Mouse (Mus musculus): Measurements from ENCODE around the gene Vmn1r232. TPM values are rescaled to one million over a fixed set of nuclear protein-coding genes. Genes with fewer than 3 reads are reported as not detected.

Gene Vmn1r232
- not detected in 2 replicates for polyA plus RNA-seq (2012; rRNA removed)

GRCm38 (mm10) chr17:20919614-20920013, at the start of gene Vmn1r232:
Gene Vmn1r232 (minus strand): TSS chr17:20919714.

GRCm38 (mm10) chr17:20944985-20945891, 25.7 kb upstream of the Vmn1r232 start, which contains the start of gene Ppp2r1a:
Gene Ppp2r1a (plus strand): TSS chr17:20945311.

GRCm38 (mm10) chr17:20904991-20905390, 14.5 kb downstream of the Vmn1r232 start, which contains the start of gene Vmn1r231:
Gene Vmn1r231 (minus strand): TSS chr17:20905091.

Other genes with a start within 250 kb of the Vmn1r232 start
- not detected in 2 replicates for gene Vmn1r226, start 236.9 kb downstream of the Vmn1r232 start, polyA plus RNA-seq (2012; rRNA removed)
- gene Vmn1r227, start 189.9 kb downstream of the Vmn1r232 start, polyA plus RNA-seq (2012; rRNA removed), result not detected in 2 replicates
- not detected in 2 replicates for gene Vmn1r228, start 133.6 kb downstream of the Vmn1r232 start, polyA plus RNA-seq (2012; rRNA removed)
- not detected in 2 replicates for gene Vmn1r229, start 108.2 kb downstream of the Vmn1r232 start, polyA plus RNA-seq (2012; rRNA removed)
- not detected in 2 replicates for gene Vmn1r230, start 79.3 kb downstream of the Vmn1r232 start, polyA plus RNA-seq (2012; rRNA removed)
- not detected in 2 replicates for gene Vmn1r231, start 14.6 kb downstream of the Vmn1r232 start, polyA plus RNA-seq (2012; rRNA removed)
- gene Ppp2r1a, start 25.6 kb upstream of the Vmn1r232 start, polyA plus RNA-seq (2012; rRNA removed), result 196 and 197 TPM in 2 replicates
- gene Vmn1r233, start 76.8 kb upstream of the Vmn1r232 start, polyA plus RNA-seq (2012; rRNA removed), result not detected in 2 replicates
- gene Zfp160, start 89.2 kb upstream of the Vmn1r232 start, polyA plus RNA-seq (2012; rRNA removed), result 1.3 and 1.7 TPM in 2 replicates

Data from colon, adult 2 months (tissue).